Mouse (Mus musculus): Measurements from ENCODE around the gene Pomc. TPM values are rescaled to one million over a fixed set of nuclear protein-coding genes. Genes with fewer than 3 reads are reported as not detected.
A peak's percentile ranks its signal among the peaks of the same experiment; 100 is the strongest.
"Not testable (repeated sequence)": the region's sequence is repeated elsewhere in the genome, so short reads cannot be mapped to it uniquely, and the experiment has no call there.

Gene Pomc
- polyA plus RNA-seq, 1 experiment from 2014 or later: 7.2 TPM

DNA sequence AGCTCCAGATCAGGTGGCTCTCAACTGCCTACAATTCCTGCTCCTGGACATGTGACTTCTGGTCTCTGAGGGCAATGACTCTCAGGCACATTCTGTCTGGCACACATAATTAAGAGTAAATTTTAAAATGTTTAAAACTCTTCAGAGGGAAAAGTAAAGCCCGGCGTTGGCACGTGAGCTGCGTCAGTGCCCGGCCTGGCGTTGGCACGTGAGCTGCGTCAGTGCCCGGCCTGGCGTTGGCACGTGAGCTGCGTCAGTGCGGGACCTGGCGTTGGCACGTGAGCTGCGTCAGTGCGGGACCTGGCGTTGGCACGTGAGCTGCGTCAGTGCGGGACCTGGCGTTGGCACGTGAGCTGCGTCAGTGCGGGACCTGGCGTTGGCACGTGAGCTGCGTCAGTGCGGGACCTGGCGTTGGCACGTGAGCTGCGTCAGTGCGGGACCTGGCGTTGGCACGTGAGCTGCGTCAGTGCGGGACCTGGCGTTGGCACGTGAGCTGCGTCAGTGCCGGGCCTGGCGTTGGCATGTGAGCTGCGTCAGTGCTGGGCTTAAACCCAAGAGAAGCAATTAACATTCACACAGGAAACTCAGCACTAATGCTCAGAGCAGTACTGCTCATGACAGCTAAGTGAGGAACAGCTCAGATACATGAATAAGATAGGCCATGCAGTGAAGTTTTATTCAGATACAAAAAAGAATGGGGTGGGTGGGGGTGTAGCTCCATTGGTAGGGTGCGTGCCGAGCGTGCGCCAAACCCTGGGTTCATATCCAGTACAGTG is 24.5 kb upstream of the Pomc start:
- not testable (repeated sequence) for H3K4me3 ChIP-seq; H3K4me1 ChIP-seq (replicated peaks); H3K9me3 ChIP-seq; H3K27ac ChIP-seq; DNase-seq (ENCODE audit: low spot score); H3K27me3 ChIP-seq (ENCODE audit: insufficient read depth, poor library complexity, severe bottlenecking); H3K36me3 ChIP-seq
- WGBS: 89% methylated on average over 41 of the region's 47 CpGs

DNA sequence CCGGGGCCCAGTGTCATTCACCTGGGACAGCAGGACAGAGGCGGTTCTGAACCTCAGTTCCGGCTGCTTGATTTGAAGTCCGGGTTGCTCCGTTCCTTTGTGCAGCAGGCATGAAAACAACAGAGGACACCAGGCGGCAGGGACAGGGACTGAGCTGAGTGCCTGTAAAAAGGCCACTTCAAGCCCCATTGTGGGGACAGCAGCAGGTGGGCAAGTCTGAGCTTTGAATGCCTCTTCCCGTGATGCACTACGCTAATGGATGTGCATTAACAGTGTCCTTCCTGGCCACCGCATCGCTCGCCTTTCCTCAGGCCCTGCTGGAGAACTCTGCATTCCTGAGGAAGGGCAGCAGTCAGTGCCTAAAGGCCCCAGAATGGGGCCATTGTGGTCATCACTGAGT is 12.7 kb upstream of the Pomc start:
- DNase-seq (ENCODE audit: low spot score): peak; percentile 45
- H3K4me1 ChIP-seq (replicated peaks): peaks cover 24% of the 10 kb centered on the region
- no peaks in the 10 kb centered on the region for H3K9me3 ChIP-seq
- H3K4me3 ChIP-seq: peak overlapping the region; percentile 18; the same call in 1 of the 2 replicates
- no peaks in the 10 kb centered on the region for H3K36me3 ChIP-seq
- peak overlapping the region; percentile 51 for H3K27ac ChIP-seq
- WGBS: 14% methylated on average over 11 of the region's 11 CpGs
- peaks cover 19% of the 10 kb centered on the region; the same call in 1 of the 2 replicates for H3K27me3 ChIP-seq (ENCODE audit: insufficient read depth, poor library complexity, severe bottlenecking)

DNA sequence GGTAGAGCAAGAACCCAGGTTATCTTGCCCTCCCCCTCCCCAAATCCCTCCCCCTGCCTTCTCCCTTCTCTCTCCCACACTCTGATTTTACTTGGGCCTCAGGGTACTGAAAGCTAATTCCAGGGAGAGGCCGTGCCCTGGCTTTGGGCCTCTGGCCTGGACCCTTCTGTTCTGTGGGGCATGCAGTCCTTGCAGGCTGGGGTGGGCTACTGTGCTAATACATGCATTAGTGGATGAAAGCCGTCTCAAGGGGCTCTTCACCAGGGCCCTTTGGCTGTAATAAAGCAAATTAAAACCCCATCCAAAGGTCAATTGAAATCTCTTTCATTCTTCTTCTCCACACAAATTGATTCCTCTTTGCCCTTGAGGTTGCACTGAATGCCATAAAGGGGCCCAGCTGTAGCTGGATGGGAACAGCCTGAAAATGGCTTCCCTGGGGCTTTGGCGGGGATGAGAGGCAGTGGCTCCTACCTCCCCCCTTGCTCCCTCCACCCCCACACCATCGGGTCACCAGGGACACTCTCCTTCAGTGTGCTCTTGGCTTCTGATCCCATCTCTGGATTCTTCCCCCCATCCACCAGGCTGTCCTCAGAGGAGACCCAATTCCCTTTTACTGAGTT is 10.2 kb upstream of the Pomc start:
- peak overlapping the region; percentile 23; the same call in 1 of the 2 replicates for H3K27ac ChIP-seq
- no peaks in the 10 kb centered on the region for H3K36me3 ChIP-seq
- no peaks in the 10 kb centered on the region for H3K9me3 ChIP-seq
- peak; percentile 29 for DNase-seq (ENCODE audit: low spot score)
- no peak overlapping the region for H3K4me3 ChIP-seq
- peaks cover 29% of the 10 kb centered on the region; the same call in 1 of the 2 replicates for H3K27me3 ChIP-seq (ENCODE audit: insufficient read depth, poor library complexity, severe bottlenecking)
- H3K4me1 ChIP-seq (replicated peaks): peaks cover 30% of the 10 kb centered on the region
- WGBS: 45% methylated on average over 4 of the region's 4 CpGs

DNA sequence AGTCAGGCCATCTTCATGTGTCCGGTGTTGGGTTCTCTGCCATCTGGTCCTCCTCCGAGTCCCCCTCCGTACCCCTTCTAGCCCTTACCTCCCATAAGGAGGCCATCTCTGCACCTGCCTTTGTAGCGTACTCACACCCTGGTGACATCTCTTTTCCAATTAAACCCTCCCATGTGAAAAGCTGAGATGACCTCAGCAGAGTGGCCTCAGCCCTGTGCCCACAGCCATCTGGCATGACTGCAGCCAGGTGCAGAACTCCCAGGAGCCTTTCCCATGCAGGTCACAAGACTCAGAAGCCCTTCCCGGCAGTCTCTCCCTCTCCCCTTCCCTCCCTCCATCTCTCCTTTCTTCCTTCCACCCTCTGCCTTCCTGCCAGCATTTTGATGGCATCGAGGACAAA is 7.2 kb upstream of the Pomc start:
- Histone ChIP-seq H3K4me1 (replicated peaks) (peaks cover 21% of the 10 kb centered on the region), H3K4me3 (no peak overlapping the region), H3K27me3 (ENCODE audit: insufficient read depth, poor library complexity, severe bottlenecking) (peaks cover 21% of the 10 kb centered on the region; the same call in 1 of the 2 replicates), H3K9me3 (no peaks in the 10 kb centered on the region), H3K36me3 (no peaks in the 10 kb centered on the region), H3K27ac (no peak overlapping the region)
- WGBS: 72% methylated on average over 6 of the region's 6 CpGs
- DNase-seq (ENCODE audit: low spot score): no peak

DNA sequence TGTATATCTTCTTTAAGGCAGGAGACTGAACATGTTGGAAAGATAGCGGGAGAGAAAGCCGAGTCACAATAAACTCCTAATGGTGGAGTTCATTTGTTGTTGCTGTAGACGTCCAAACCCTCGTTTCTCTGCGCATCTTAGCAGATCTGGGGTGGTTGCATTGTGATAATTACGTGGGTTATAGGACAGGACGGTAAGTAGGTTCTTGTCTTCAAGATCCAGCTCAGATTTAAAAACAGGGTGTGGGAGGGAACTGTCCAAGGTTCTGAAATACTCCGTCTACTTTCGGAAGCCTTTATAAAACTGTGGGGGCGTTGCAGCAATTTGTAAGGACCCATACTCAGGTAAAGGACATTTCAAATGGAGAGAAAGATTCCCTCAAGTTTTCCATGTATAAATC is 620 bp downstream of the Pomc start:
- 35% methylated on average over 10 of the region's 10 CpGs for WGBS
- no peaks in the 10 kb centered on the region for H3K36me3 ChIP-seq
- peaks cover 14% of the 10 kb centered on the region for H3K4me1 ChIP-seq (replicated peaks)
- H3K9me3 ChIP-seq: no peaks in the 10 kb centered on the region
- no peak for DNase-seq (ENCODE audit: low spot score)
- H3K27ac ChIP-seq: no peak overlapping the region
- H3K4me3 ChIP-seq: no peak overlapping the region
- H3K27me3 ChIP-seq (ENCODE audit: insufficient read depth, poor library complexity, severe bottlenecking): peaks cover 42% of the 10 kb centered on the region

DNA sequence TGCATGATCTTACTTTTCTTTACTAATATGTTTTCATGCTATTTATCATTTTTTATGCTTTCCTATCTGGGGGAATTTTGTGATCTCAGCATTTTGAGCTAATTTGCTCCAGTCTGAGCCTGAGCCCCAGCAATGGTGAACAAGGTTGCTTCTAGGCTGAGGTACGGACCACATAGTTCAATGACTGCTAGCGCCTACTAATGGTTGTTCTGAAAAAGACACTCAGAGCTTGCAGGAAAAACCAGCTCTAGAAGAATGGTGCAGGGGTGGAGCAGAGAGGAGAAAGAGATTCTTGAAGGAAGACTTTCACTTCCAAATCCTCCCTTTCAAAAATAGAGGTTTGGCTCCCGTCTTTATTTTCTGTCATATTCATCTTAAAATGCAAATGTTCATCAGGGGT is 1.6 kb downstream of the Pomc start:
- Histone ChIP-seq H3K4me3 (no peak overlapping the region), H3K27ac (no peak overlapping the region), H3K36me3 (no peaks in the 10 kb centered on the region), H3K4me1 (replicated peaks) (peaks cover 19% of the 10 kb centered on the region), H3K9me3 (no peaks in the 10 kb centered on the region), H3K27me3 (ENCODE audit: insufficient read depth, poor library complexity, severe bottlenecking) (peaks cover 42% of the 10 kb centered on the region)
- WGBS: 23% methylated on average over 3 of the region's 3 CpGs
- no peak for DNase-seq (ENCODE audit: low spot score)

DNA sequence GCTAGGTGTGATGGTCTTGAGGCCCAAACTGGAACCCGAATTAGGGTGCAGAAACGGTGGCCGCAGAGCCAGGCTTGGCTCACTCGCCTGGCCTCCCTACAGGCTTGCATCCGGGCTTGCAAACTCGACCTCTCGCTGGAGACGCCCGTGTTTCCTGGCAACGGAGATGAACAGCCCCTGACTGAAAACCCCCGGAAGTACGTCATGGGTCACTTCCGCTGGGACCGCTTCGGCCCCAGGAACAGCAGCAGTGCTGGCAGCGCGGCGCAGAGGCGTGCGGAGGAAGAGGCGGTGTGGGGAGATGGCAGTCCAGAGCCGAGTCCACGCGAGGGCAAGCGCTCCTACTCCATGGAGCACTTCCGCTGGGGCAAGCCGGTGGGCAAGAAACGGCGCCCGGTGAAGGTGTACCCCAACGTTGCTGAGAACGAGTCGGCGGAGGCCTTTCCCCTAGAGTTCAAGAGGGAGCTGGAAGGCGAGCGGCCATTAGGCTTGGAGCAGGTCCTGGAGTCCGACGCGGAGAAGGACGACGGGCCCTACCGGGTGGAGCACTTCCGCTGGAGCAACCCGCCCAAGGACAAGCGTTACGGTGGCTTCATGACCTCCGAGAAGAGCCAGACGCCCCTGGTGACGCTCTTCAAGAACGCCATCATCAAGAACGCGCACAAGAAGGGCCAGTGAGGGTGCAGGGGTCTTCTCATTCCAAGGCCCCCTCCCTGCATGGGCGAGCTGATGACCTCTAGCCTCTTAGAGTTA is 5.2 kb downstream of the Pomc start:
- Histone ChIP-seq H3K36me3 (peaks cover 4% of the 10 kb centered on the region; the same call in 1 of the 2 replicates), H3K27me3 (ENCODE audit: insufficient read depth, poor library complexity, severe bottlenecking) (peaks cover 20% of the 10 kb centered on the region), H3K9me3 (no peaks in the 10 kb centered on the region), H3K27ac (peak overlapping the region; percentile 96), H3K4me3 (peak overlapping the region; percentile 71), H3K4me1 (replicated peaks) (peaks cover 15% of the 10 kb centered on the region)
- DNase-seq (ENCODE audit: low spot score): peak; percentile 96
- 4% methylated on average over 53 of the region's 53 CpGs for WGBS

DNA sequence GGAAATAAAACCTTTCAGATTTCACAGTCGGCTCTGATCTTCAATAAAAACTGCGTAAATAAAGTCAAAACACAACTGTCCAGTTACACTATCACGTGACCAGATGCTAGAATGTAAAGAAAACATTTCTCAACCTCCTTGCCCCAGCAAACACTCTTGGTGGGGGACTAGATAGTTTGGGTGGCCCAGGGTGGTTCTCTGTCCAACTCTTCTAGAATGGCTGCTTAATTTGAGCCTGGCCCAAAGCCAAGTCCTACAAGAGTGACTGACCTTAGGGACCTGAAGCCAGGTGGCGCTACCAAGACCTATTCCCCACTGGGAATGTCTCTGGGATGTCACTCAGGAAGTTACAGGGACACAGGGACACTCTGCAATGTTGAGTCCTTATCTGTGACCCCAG is 5.8 kb downstream of the Pomc start:
- WGBS: 48% methylated on average over 4 of the region's 4 CpGs
- DNase-seq (ENCODE audit: low spot score): no peak
- peaks cover 14% of the 10 kb centered on the region for H3K27me3 ChIP-seq (ENCODE audit: insufficient read depth, poor library complexity, severe bottlenecking)
- H3K4me3 ChIP-seq: peak overlapping the region; percentile 71
- peaks cover 15% of the 10 kb centered on the region for H3K4me1 ChIP-seq (replicated peaks)
- H3K9me3 ChIP-seq: no peaks in the 10 kb centered on the region
- H3K36me3 ChIP-seq: peaks cover 6% of the 10 kb centered on the region
- peak overlapping the region; percentile 96 for H3K27ac ChIP-seq

DNA sequence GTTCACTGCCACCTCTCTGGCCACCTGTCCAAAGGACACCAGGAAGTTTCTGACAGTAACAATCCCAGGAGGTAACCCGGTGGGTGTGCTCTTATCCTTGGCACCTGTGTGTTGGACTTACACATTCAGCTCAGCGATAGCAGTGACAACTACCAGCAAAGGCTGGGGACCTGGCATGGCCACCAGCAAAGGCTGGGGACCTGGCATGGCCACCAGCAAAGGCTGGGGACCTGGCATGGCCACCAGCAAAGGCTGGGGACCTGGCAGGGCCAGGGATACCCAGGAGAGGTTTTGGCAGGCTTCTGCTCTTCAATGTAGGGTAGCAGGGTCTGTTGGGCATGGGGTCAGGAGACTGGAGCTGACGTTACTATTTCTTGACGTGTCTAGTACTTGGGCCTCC is 12.4 kb downstream of the Pomc start:
- Histone ChIP-seq H3K36me3 (peaks cover 62% of the 10 kb centered on the region), H3K4me1 (replicated peaks) (no peaks in the 10 kb centered on the region), H3K27ac (no peak overlapping the region), H3K9me3 (no peaks in the 10 kb centered on the region), H3K4me3 (no peak overlapping the region), H3K27me3 (ENCODE audit: insufficient read depth, poor library complexity, severe bottlenecking) (no peaks in the 10 kb centered on the region)
- DNase-seq (ENCODE audit: low spot score): no peak
- 93% methylated on average over 4 of the region's 4 CpGs for WGBS

DNA sequence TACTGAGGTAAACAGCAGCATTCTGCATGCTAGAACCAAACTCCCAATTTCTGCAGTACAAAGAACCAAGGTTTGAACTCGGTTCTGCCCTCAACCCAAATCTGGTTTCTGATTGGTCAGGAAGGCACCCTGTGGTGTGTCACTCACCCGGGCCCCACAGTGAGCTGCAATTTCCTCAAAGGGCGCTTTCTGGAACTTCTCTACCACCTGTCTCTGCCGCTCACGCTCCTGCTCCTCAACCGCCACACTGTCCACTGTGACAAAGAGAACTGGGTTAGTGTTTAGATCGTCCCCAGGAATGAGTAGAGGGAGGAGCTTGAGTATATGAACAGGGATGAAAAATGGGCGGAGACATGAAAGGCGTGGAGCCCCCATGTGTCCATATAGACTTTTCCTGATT is 13.6 kb downstream of the Pomc start:
- Histone ChIP-seq H3K27me3 (ENCODE audit: insufficient read depth, poor library complexity, severe bottlenecking) (no peaks in the 10 kb centered on the region), H3K36me3 (peaks cover 65% of the 10 kb centered on the region), H3K4me3 (no peak overlapping the region), H3K9me3 (no peaks in the 10 kb centered on the region), H3K4me1 (replicated peaks) (no peaks in the 10 kb centered on the region), H3K27ac (no peak overlapping the region)
- WGBS: 67% methylated on average over 9 of the region's 9 CpGs
- DNase-seq (ENCODE audit: low spot score): no peak

DNA sequence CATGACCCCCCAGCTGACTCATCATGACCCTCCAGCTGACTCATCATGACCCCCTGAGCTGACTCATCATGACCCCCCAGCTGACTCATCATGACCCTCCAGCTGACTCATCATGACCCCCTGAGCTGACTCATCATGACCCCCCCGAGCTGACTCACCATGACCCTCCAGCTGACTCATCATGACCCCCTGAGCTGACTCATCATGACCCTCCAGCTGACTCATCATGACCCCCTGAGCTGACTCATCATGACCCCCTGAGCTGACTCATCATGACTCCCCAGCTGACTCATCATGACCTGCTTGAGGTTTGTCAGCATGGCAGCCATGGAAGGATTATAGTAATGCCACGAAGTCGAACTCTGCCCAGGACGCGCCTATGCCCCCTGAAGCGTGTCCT is 18.4 kb downstream of the Pomc start:
- not testable (repeated sequence) for H3K27ac ChIP-seq; DNase-seq (ENCODE audit: low spot score); H3K9me3 ChIP-seq; H3K27me3 ChIP-seq (ENCODE audit: insufficient read depth, poor library complexity, severe bottlenecking); H3K4me1 ChIP-seq (replicated peaks); H3K4me3 ChIP-seq
- WGBS: 94% methylated on average over 6 of the region's 6 CpGs
- peaks cover 79% of the 10 kb centered on the region for H3K36me3 ChIP-seq

DNA sequence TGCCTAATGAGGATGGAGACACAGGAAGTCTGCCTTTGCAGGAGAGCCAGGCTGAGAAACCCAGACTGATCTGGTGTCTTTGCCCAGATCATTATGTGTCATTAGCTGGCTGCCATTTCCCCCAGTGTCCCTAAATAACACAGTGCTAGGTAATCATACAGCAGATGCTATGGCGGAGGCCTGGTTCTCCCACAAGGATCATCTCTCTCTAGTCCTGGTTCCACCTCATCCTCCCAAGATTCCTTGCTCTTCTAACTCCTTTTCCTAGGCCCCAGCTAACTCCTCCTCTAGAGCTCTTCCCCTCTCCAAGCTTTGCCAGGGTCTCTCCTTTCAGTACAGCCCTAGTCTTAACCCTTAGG is 26.2 kb downstream of the Pomc start:
- Histone ChIP-seq H3K27me3 (ENCODE audit: insufficient read depth, poor library complexity, severe bottlenecking) (peaks cover 18% of the 10 kb centered on the region), H3K4me3 (peak overlapping the region; percentile 60), H3K9me3 (no peaks in the 10 kb centered on the region), H3K27ac (peak overlapping the region; percentile 59; the same call in 1 of the 2 replicates), H3K36me3 (peaks cover 37% of the 10 kb centered on the region), H3K4me1 (replicated peaks) (peaks cover 19% of the 10 kb centered on the region)
- WGBS: 48% methylated on average over 1 of the region's 1 CpGs
- DNase-seq (ENCODE audit: low spot score): no peak

Measured in hindbrain, embryonic 10.5 days (tissue).